In genomic region chr11:120632559-120633519, GRCm38 (mm10) we compare ENCODE assay signal across 8 mouse cellular contexts. TPM values are rescaled to one million over a fixed set of nuclear protein-coding genes. Genes with fewer than 3 reads are reported as not detected.
DNase-seq lines count a peak whose midpoint lies in the region; ATAC-seq and TF ChIP-seq lines count a peak whose summit lies in the region.

No protein-coding gene starts in this region.

- H3K9ac ChIP-seq in hindbrain, embryonic 14.5 days, result peak overlapping the region; percentile 90

- WGBS in hindbrain, embryonic 14.5 days, result under 1% methylated on average over 99 of the region's 116 CpGs

- CTCF ChIA-PET in Patski (lab: Charles Lee), result interaction anchor here (1.2 kb wide), 1 partner anchor 9 kb away, joined by 3 read pairs; no protein-coding TSS in a partner anchor

- DNase-seq in Patski (ENCODE audit: low read depth, low spot score), result no peak
- DNase-seq in cerebellum, postnatal 14 days, result peak; percentile 63 to 69
- peak; percentile 79 for DNase-seq in gastrocnemius, adult 18-20 months (ENCODE audit: low spot score)
- DNase-seq in hindbrain, embryonic 14.5 days (ENCODE audit: low spot score), result peak; percentile 48
- DNase-seq in left cerebral cortex, postnatal 4 days, result peak; percentile 52
- DNase-seq in mesoderm, embryonic 11.5 days (ENCODE audit: low read depth, low spot score), result peak; percentile 76
- peak; percentile 61 for DNase-seq in right cerebral cortex, postnatal 25 days
- DNase-seq in urinary bladder, postnatal 4 days (ENCODE audit: low spot score in 2 of 2), result peak; percentile 68 to 73

- H3K36me3 ChIP-seq in hindbrain, embryonic 14.5 days (replicated peaks; ENCODE audit: control insufficient read depth, insufficient read depth), result peaks cover 12% of the 10 kb centered on the region

- peak overlapping the region; percentile 89 for H3K4me3 ChIP-seq in hindbrain, embryonic 14.5 days (replicated peaks; ENCODE audit: low read length)

- in situ Hi-C loops in Patski (cut with MboI; ENCODE audit: low pct_unique_long_range_greater_than_20kb), result no loop called here

- peak overlapping the region; percentile 94 for H3K4me2 ChIP-seq in hindbrain, embryonic 14.5 days (replicated peaks)

- intact Hi-C loops in left cerebral cortex, postnatal 4 days (cut with DNase I), result no loop called here

- POLR2A ChIA-PET in Patski (lab: Charles Lee), result interaction anchor here (0.7 to 1.6 kb wide), 4 partner anchors 8 to 165 kb away, joined by 3 to 8 read pairs (median 3); partner anchors contain the start of genes Arl16 and Pycr1

- peak; percentile 24 for ATAC-seq in Patski
- ATAC-seq in hindbrain, embryonic 14.5 days (ENCODE audit: low FRiP score), result peak; percentile 81

- peak overlapping the region; percentile 89 for H3K27ac ChIP-seq in hindbrain, embryonic 14.5 days

- no peaks in the 10 kb centered on the region for H3K9me3 ChIP-seq in hindbrain, embryonic 14.5 days (ENCODE audit: control insufficient read depth, low read length)

- H3K27me3 ChIP-seq in Patski, result no peaks in the 10 kb centered on the region
- H3K27me3 ChIP-seq in hindbrain, embryonic 14.5 days (ENCODE audit: control insufficient read depth, insufficient read depth, low read length), result no peaks in the 10 kb centered on the region

- TF ChIP-seq CTCF in Patski (IDR thresholded peaks at IDR 0.05), result no peak

- peaks cover 33% of the 10 kb centered on the region for H3K4me1 ChIP-seq in hindbrain, embryonic 14.5 days (replicated peaks; ENCODE audit: control insufficient read depth, insufficient read depth, low read length)

RNA-seq across cellular contexts. Expression of gene Mafg, which starts 0.6 kb away (rescaled TPM):
- 54.6 TPM for polyA plus RNA-seq in Patski (2021)
- total RNA-seq in gastrocnemius, adult 18-20 months (2021), result 10 to 100 TPM; 50.2 to 58.8 TPM
- 35.4 and 37.8 TPM in 2 replicates for polyA plus RNA-seq in hindbrain, embryonic 14.5 days (2014; fragmentation: Nextera tagmentation; extraction: Ambion mirVana)
- 10 to 100 TPM; 83.3 to 85.8 TPM for total RNA-seq in left cerebral cortex, postnatal 4 days (2021)

RNA-seq across cellular contexts. Expression of gene Sirt7, which starts 7.8 kb away (rescaled TPM):
- polyA plus RNA-seq in Patski (2021), result 30.1 TPM
- 1 to 10 TPM; 3.6 to 4.2 TPM for total RNA-seq in gastrocnemius, adult 18-20 months (2021)
- 35.5 and 37.0 TPM in 2 replicates for polyA plus RNA-seq in hindbrain, embryonic 14.5 days (2014; fragmentation: Nextera tagmentation; extraction: Ambion mirVana)
- 10 to 100 TPM; 37.5 to 38.0 TPM for total RNA-seq in left cerebral cortex, postnatal 4 days (2021)

RNA-seq across cellular contexts. Expression of gene Pycr1, which starts 10.7 kb away (rescaled TPM):
- 6.7 TPM for polyA plus RNA-seq in Patski (2021)
- 1 to 10 TPM; 2.8 to 3.2 TPM for total RNA-seq in gastrocnemius, adult 18-20 months (2021)
- polyA plus RNA-seq in hindbrain, embryonic 14.5 days (2014; fragmentation: Nextera tagmentation; extraction: Ambion mirVana), result 16.8 and 17.9 TPM in 2 replicates
- 1 to 10 TPM; 6.1 to 8.3 TPM for total RNA-seq in left cerebral cortex, postnatal 4 days (2021)

RNA-seq across cellular contexts. Expression of gene Pcyt2, which starts 15.1 kb away (rescaled TPM):
- polyA plus RNA-seq in Patski (2021), result 108 TPM
- total RNA-seq in gastrocnemius, adult 18-20 months (2021), result 10 to 100 TPM; 26.1 to 27.7 TPM
- 173 and 181 TPM in 2 replicates for polyA plus RNA-seq in hindbrain, embryonic 14.5 days (2014; fragmentation: Nextera tagmentation; extraction: Ambion mirVana)
- 100 to 1,000 TPM; 144 to 168 TPM for total RNA-seq in left cerebral cortex, postnatal 4 days (2021)

RNA-seq across cellular contexts. Expression of gene Myadml2, which starts 15.1 kb away (rescaled TPM):
- polyA plus RNA-seq in Patski (2021), result not detected
- total RNA-seq in gastrocnemius, adult 18-20 months (2021), result 100 to 1,000 TPM; 124 to 137 TPM
- polyA plus RNA-seq in hindbrain, embryonic 14.5 days (2014; fragmentation: Nextera tagmentation; extraction: Ambion mirVana), result 1.1 and 1.4 TPM in 2 replicates
- 1 to 10 TPM; 1.0 to 2.9 TPM for total RNA-seq in left cerebral cortex, postnatal 4 days (2021)

Comparison
In these comparisons a context has a peak if more than half of its experiments do, and no peak if none do; other contexts are left out.
1. RNA of gene Sirt7, which starts 7.8 kb away (total RNA-seq): 37.5 to 38.0 TPM in left cerebral cortex, postnatal 4 days; 3.6 to 4.2 TPM in gastrocnemius, adult 18-20 months; every median in the first group is over 4 times any median in the second.